Mouse (Mus musculus): ENCODE data around the gene Nop10.

- TF ChIP-seq POLR2A (IDR thresholded peaks at IDR 0.05; ENCODE audit: control insufficient read depth, extremely low read depth, insufficient read depth, low read length, poor library complexity) (no peak), CTCF (IDR thresholded peaks at IDR 0.05; ENCODE audit: borderline replicate concordance, control insufficient read depth, extremely low read depth, insufficient read depth, low read length, poor library complexity) (no peak)
Measured at GRCm38 (mm10) chr2:112289507-112289906, 27.8 kb downstream of the Nop10 start.

Measured in thymus, adult 2 months (tissue).